Mouse (Mus musculus) E14TG2a.4 (cell line): Measurements from ENCODE around the gene Mpzl3.

Source experiments
- CTCF ChIP-seq: conservative IDR thresholded peaks from 2 replicates; pipeline ENCODE4 v1.5.1; 2014; ENCODE audit warnings: low read length
- NANOG ChIP-seq: IDR thresholded peaks from 2 replicates; pipeline ENCODE4 v1.6.1; 2014; ENCODE audit warnings: borderline replicate concordance, low read length, mixed read lengths
- POU5F1 ChIP-seq: IDR thresholded peaks from 2 replicates; pipeline ENCODE4 v1.6.1; 2014; ENCODE audit warnings: low read length, borderline replicate concordance

GRCm38 (mm10) chr9:45008342-45008741, 46.6 kb upstream of the Mpzl3 start:
- TF ChIP-seq CTCF (no peak), POU5F1 (no peak), NANOG (no peak)
